Mouse (Mus musculus) brown adipose tissue, adult 24 weeks (tissue): ENCODE results near the gene Rpl18a. TPM values are rescaled to one million over a fixed set of nuclear protein-coding genes. Genes with fewer than 3 reads are reported as not detected.
A peak's percentile ranks its signal among the peaks of the same experiment; 100 is the strongest.
"Not testable (repeated sequence)": the region's sequence is repeated elsewhere in the genome, so short reads cannot be mapped to it uniquely, and the experiment has no call there.

Experiments
- H3K27ac ChIP-seq: fragments of 200-500 bp; replicated peaks from 2 replicates; pipeline ENCODE4 v1.5.1; 2012; ENCODE audit warnings: low read depth, mild to moderate bottlenecking, low read length
- H3K4me1 ChIP-seq: fragments of 200-500 bp; 2 replicates; pipeline ENCODE4 v1.6.1; 2012; ENCODE audit warnings: low read length, mixed read lengths; ENCODE audit not compliant: control insufficient read depth, insufficient read depth, insufficient read length
- H3K4me3 ChIP-seq: fragments of 200-500 bp; 2 replicates; pipeline ENCODE4 v1.5.1; 2012; ENCODE audit warnings: low read depth, mild to moderate bottlenecking, low read length, moderate library complexity; ENCODE audit not compliant: insufficient read depth
- polyA plus RNA-seq: library from polyadenylated mRNA; stranded (reverse); fragments of >200 nt; gene quantifications from 2 replicates; pipeline ENCODE4 v1.2.4, GENCODE M21; 2012; ENCODE audit not compliant: missing spikeins, insufficient read depth, insufficient read length

Gene Rpl18a
- polyA plus RNA-seq, 1 experiment = 822 TPM

DNA sequence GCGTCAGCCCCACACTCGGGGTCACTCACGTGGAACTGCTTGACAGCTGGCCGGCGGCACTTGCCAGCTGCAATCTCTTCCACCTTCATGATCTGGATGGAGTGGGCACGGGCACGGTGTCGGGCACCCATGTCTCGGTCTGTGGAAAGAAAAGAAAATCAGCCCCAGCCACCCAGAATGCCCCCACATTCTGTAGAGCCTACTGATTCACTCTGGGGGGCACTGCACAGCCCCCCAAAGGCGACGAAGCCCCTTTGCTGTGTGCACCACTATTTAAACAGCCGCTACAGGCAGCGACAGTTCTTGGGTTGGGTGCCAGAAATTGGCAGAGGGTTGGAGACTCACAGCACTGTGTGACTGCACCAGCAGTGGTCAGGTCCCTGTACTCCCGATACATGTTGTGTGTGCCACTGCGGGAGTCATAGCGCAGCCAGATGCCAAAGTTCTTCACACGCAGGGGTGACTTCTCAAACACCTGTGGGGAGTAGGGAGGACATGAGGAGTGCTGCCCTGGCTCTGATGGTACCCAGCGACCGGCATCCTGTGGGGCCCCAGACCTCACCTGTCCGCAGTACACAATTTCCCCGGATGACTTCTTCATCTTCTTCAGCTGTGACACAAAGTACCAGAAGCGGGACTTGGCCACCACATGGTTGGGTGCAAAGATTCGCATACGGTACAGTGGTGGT, 1.5 kb downstream of the Rpl18a start:
- H3K27ac ChIP-seq, H3K4me1 ChIP-seq: not testable (repeated sequence)
- H3K4me3 ChIP-seq = 0 out of 2 replicates have a peak overlapping the region, but pooled peaks have one; percentile 8

DNA sequence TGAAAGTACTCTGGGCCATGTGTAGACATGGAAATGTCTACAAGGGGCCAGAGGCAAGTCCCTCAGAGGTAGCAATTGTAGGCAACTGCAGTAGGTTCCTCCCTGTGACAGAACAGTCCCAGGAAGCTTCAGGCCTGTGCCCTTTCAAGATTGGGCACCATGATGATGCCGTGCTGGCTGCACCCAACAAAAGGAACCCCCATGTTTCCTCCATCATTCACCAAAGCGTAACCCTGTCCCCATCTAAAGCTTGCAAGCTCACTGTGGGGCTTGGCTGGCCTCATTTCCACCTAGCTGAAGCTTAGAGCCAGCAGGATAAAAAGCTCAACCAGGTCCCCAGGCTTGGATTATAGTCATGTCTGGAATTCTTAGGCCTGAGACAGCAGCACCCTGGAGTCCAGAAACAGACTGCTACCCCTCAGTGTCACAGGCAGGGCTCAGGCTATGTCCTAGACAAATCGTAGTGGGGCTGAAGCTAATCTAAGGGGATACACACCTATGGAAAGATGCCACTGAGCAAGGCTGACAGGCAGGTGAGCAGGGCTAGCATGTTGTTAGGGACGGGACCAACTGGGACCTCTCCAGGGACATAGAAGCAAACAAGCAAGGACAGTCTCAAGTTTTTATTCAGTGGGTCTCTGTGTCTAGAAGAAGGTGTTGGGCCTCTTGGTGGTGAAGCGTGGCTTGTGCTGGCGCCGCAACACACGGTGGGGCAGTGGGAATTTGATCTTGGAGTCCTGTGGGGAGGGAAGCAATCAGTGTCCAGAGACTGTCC, 2.3 kb downstream of the Rpl18a start:
- Histone ChIP-seq H3K4me1 (peaks cover 3% of the 10 kb centered on the region; the same call in 1 of the 2 replicates), H3K27ac (no peak overlapping the region), H3K4me3 (no peak overlapping the region)

DNA sequence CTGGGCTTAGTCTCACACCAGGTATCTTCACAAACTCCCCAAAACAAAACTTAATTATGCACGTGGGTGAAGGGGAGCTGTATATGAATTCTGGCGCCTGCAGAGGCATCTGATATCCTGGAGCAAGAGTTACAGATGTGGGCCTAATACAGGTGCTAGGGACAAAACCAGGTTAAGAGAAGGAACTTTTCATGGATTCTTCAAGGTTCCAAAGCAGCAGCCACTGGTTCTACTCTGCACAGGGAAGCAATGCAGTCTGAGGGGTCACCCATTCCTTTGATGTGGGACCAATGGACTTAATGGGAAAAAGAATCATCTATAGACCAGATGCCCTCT, 2.9 kb downstream of the Rpl18a start:
- H3K27ac ChIP-seq = no peak overlapping the region

DNA sequence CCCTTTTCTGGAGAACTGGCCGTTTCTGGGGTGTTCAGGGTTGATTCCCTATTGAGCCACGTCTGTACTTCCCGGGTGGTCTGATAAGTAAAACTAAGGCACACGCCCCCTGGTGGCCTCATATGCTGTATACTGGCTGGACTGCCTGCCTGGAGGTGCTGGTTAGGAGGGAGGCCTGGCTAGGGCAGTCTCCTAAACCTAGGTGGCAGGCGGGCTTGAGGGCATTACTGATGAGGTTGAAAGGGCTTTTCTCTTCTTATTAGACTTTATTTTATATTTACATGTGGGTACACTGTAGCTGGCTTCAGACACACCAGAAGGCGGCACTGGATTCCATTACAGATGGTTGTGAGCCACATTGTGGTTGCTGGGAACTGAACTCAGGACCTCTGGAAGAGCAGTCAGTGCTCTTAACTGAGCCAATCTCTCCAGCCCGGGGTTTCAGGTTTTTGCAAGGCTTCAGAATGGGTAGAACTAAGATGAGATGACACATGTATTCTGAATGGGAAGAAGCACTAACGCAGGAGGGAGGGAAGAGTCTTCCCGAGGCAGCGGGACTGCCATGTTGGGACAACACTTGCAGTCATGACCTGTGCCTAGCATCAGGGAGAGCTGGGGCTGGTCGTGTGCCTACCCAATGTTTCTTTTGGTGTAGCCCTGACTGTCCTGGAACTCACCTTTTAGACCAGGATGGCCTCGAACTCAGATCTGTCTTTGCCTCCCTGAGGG, 3.4 kb downstream of the Rpl18a start:
- peaks cover 3% of the 10 kb centered on the region; the same call in 1 of the 2 replicates for H3K4me1 ChIP-seq
- H3K27ac ChIP-seq = no peak overlapping the region
- H3K4me3 ChIP-seq = no peak overlapping the region

More for the DNA sequence above, 2.9 kb downstream of the Rpl18a start:
- Histone ChIP-seq H3K4me1 (peaks cover 3% of the 10 kb centered on the region; the same call in 1 of the 2 replicates), H3K4me3 (no peak overlapping the region)

DNA sequence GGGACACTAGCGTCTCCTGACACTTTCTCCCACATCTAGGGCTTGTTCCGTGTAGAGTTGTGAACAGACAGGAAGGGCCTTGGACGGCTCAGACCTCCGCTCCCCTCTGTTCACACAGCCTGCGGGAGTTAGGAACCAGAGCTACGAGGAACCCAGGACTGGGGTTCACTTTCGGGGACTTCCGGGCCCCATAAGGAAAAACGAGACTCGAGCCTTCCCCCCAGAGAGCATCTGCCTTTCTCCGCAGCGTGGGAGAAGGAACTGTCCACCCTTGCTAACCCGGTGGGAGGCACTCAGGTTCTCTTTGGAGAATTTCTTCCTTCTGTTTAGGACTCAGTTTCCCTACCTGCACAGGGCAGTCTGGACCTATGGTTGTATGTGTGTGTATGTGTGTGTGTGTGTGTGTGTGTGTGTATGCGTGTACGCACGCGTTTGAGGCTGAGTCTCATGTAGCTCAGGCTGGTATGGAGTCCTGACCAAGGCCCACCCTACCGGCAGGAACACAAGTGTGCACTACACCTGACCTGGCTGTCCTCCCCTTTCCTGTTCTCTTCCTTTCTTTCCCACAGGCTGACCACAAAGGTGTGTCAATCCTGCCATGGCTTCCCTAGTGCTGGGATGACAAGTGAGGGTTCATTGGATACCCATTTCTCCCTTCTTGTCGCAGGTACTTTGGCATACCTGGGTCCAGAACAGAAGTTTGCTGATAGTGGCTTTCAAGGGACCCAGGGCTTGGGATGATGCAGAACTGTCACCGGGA, 4.1 kb downstream of the Rpl18a start:
- Histone ChIP-seq H3K4me3 (no peak overlapping the region), H3K27ac (no peak overlapping the region), H3K4me1 (peaks cover 3% of the 10 kb centered on the region; the same call in 1 of the 2 replicates)

DNA sequence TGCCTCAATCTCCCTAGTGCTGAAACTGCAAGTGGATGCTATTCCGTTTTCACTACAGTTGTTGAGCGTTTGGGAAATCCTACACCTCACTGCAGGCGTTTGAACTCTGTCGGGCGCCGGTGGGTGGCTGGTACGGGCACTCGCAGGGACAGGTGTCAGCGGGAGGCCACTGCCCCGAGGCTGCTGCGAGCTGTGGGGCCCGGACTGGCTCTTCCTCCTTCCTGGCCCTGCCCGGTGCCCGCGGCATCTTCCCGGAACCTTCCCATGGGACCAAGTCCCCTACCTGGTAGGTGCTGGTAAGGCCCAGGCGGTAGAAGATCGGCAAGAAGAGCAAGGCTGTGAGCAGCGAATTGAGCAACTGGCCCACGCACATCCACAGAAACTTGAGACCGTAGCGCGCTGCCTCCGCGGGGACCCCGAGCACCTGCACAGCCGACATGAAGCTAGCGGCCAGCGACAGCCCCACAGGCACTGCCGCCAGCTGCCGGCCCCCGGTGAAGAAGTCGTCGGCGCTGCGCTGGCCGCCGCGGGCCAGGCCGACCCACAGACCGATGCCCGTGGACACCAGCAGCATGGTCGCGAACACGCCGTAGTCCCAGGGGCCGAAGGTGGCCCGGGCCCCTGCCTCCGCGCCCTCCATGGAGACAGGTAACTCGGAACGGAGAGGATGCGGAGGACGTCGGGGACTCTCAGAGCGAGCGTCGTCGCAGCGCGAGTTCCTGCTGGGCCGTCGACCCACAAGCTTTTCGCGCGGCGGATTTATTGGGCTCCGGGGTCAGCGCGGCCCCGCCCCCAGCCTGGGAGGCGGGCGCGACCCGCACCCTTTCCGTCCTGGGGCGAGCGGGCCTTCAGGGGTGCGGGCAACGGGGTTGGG, 5.0 kb downstream of the Rpl18a start, which contains the start of gene Slc5a5:
TSS of gene Slc5a5 (minus strand) at position 736 of the 874 bp plus-strand sequence.
- Histone ChIP-seq H3K4me3 (no peak within 1 kb of the TSS), H3K4me1 (peaks cover 3% of the 10 kb centered on the region; the same call in 1 of the 2 replicates), H3K27ac (no peak within 1 kb of the TSS)

DNA sequence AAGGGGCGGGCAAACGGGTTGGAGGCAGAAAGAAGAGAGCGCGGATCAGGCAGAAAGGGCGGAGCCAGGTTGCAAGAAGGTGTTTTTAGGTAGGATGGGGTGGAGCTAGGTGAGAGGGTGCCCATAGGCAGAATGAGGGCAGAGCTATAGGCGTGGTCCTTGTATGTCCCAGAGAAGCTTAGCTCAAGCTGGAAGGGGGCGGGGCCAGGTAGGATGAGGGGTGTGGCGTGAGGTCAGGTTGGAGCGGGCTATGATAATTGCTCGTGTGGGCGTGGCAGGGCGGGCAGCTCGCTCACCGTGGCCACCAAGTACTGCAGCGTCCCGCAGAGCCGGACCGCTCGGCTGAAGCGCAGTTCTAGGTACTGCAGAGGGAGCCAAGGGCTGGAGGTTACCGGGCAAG, 5.9 kb downstream of the Rpl18a start:
- H3K4me3 ChIP-seq = no peak overlapping the region
- no peak overlapping the region for H3K27ac ChIP-seq
- peaks cover 3% of the 10 kb centered on the region; the same call in 1 of the 2 replicates for H3K4me1 ChIP-seq

DNA sequence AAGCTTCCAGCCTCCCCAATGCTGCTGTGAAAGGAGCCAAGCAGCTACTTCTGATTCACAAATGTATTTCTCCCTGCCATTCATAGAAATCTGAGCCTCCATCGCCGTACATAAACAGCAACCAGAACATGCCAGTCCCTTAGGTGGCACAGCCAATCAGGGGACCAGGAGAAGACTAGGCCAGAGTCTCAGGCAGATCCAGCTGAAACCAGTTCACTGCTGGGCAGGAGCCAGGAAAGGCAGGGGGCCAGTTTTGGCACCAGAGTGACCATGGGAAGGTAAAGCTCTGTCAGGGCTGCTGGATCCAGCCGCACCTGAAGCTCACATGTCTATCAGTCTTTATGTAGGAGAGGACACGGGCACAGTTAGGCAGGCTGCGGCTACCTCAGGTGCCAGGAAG, 6.6 kb downstream of the Rpl18a start:
- Histone ChIP-seq H3K4me1 (no peaks in the 10 kb centered on the region), H3K27ac (no peak overlapping the region), H3K4me3 (no peak overlapping the region)

DNA sequence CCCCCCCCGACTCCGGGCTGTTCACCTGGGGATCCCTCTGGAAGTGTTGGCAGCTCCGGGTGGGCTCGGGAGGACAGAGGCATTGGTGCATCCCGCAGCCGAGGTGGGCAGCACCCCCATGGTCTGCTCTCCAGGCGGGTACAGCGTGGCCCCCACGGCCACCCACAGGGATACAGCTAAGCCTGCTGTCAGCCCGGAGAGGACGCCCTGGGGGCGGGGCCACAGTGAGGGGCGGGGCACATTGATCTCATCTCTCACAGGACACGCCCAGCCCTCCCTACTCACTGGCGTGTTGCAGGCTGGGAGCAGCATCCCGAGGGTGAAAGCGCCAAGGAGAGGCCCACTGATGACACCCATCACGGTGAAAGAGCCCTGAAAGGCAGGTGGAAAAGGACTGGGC, 9.5 kb downstream of the Rpl18a start:
- H3K27ac ChIP-seq = no peak overlapping the region
- no peaks in the 10 kb centered on the region for H3K4me1 ChIP-seq
- no peak overlapping the region for H3K4me3 ChIP-seq

DNA sequence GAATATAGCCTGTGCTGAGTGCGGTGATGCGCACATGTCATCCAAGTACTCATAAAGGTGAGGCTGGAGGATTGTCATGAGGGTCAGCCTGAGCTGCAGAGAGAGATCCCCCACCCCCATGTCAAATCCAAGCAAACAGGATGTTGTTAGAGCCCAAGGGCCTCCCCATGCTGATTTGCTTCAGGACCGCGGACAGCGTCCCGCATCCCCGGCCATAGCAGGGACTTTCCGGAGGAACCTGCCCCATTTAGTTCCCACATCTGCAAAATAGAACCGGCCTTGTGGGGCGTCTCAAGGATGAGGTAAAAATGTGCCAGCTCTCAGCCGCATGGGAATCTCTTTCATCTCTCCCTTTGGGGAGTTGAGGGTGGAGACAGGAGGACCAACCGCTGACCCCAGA, 11.6 kb downstream of the Rpl18a start:
- peaks cover 3% of the 10 kb centered on the region; the same call in 1 of the 2 replicates for H3K4me1 ChIP-seq
- no peak overlapping the region for H3K27ac ChIP-seq
- no peak overlapping the region for H3K4me3 ChIP-seq

DNA sequence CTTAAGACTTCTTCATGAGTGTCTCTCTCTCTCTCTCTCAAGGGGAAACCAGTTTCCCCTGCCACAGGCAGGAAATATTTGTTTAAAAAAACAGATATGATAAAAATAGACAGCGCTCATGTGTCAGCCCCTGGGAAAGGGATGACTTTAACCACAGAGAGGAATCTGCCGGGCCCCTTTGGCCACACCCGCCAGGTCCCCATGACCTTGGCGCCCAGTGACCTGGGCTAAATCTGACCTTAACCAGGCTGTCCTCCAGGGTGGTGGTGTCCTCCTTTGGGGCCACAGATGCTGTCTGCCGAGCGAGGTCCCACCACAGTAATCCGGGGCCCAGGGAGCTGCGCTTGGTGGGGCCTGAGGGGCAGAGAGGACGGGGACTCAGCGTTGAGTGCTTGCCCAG, 12.5 kb downstream of the Rpl18a start:
- H3K4me3 ChIP-seq = no peak overlapping the region

DNA sequence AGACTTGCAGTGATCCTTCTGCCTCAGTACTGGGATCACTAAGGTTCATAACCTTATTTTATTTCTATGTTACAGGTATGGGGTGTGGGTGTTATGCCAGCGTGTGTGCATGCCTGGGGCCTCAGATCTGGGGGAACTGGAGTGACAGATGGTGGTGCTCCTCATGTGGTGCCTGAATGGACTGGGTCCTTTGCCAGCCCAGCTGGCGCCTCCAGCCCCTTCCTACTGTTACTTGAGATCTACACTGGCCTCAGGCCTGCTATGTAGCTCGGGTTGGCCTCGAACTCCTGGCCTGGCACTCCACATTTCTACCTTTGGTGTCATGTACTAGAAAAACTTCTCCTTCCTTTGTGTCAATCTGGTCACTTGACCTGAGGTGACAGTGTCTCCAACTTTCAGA, 13.0 kb downstream of the Rpl18a start:
- Histone ChIP-seq H3K27ac (no peak overlapping the region), H3K4me3 (no peak overlapping the region), H3K4me1 (peaks cover 3% of the 10 kb centered on the region; the same call in 1 of the 2 replicates)

More for the DNA sequence above, 12.5 kb downstream of the Rpl18a start:
- no peak overlapping the region for H3K27ac ChIP-seq
- H3K4me1 ChIP-seq = peaks cover 3% of the 10 kb centered on the region; the same call in 1 of the 2 replicates

DNA sequence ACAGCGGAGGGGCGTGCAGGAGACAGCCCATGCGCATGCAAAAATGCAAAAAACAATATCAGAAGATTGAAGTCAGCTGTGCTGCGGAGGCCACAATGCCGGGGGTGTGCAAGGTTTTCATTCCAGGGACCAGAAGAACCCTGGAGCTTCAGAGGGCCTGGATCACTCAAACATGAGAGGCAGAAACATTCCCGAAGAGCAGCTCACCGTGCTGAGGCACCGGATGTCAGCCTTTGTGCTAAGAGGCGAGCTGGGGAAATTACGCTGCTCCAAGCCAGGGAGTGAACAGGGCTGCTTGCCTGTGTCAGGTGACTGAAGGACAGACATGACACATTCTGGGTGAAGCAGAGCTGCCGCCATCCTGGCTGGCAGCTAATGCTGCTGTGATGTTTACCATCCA, 16.7 kb downstream of the Rpl18a start:
- Histone ChIP-seq H3K4me1 (peaks cover 3% of the 10 kb centered on the region; the same call in 1 of the 2 replicates), H3K4me3 (peak overlapping the region; percentile 31), H3K27ac (peak overlapping the region; percentile 61)

DNA sequence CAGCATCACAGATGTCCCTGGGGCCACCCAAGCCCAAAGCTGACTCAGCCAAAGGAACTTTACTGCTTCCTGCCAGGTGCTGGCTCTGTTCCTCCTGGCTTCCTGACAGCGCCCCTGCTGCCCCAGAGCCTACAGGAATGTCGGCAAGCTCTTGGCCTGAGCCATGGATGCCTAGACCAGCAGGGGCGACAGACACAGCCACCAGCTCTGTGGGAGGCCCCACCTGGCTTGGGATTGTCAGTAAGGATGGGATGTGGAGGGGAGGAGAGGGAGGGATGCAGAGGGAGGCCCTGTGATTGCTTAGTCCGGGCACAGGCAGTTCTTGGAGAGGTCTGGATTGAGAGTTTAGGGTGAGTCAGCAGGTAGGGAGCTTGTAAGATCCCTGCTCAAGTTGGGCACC, 17.1 kb downstream of the Rpl18a start:
- Histone ChIP-seq H3K4me1 (peaks cover 3% of the 10 kb centered on the region; the same call in 1 of the 2 replicates), H3K4me3 (peak overlapping the region; percentile 31), H3K27ac (peak overlapping the region; percentile 58)
